Mouse (Mus musculus): ENCODE results near the gene Bicdl1. TPM values are rescaled to one million over a fixed set of nuclear protein-coding genes. Genes with fewer than 3 reads are reported as not detected.
"Not testable (repeated sequence)": the region's sequence is repeated elsewhere in the genome, so short reads cannot be mapped to it uniquely, and the experiment has no call there.

Bicdl1 gene
- total RNA-seq (2017), result 6.0 to 10.2 TPM (median 9.6 TPM) in 3 replicates

GRCm38 (mm10) chr5:115731001-115731731 lies at the start of gene Bicdl1:
TSS of gene Bicdl1 (minus strand) at chr5:115731621.
- ATAC-seq (replicated peaks; ENCODE audit: insufficient number of reproducible peaks, low FRiP score, low TSS enrichment, poor library complexity, severe bottlenecking), result 0 out of 2 replicates have a peak, but pooled peaks have one; percentile 31

- no peak for ATAC-seq (replicated peaks; ENCODE audit: insufficient number of reproducible peaks, low FRiP score, low TSS enrichment, poor library complexity, severe bottlenecking)
Observed at GRCm38 (mm10) chr5:115776911-115777310, 45.5 kb upstream of the Bicdl1 start.

GRCm38 (mm10) chr5:115775350-115775749 lies 43.9 kb upstream of the Bicdl1 start:
- ATAC-seq (replicated peaks; ENCODE audit: insufficient number of reproducible peaks, low FRiP score, low TSS enrichment, poor library complexity, severe bottlenecking), result no peak

- ATAC-seq (replicated peaks; ENCODE audit: insufficient number of reproducible peaks, low FRiP score, low TSS enrichment, poor library complexity, severe bottlenecking), result no peak
Observed at GRCm38 (mm10) chr5:115770048-115770447, 38.6 kb upstream of the Bicdl1 start.

- no peak for ATAC-seq (replicated peaks; ENCODE audit: insufficient number of reproducible peaks, low FRiP score, low TSS enrichment, poor library complexity, severe bottlenecking)
Observed at GRCm38 (mm10) chr5:115769116-115769515, 37.7 kb upstream of the Bicdl1 start.

- no peak for ATAC-seq (replicated peaks; ENCODE audit: insufficient number of reproducible peaks, low FRiP score, low TSS enrichment, poor library complexity, severe bottlenecking)
Observed at GRCm38 (mm10) chr5:115766821-115767220, 35.4 kb upstream of the Bicdl1 start.

GRCm38 (mm10) chr5:115763981-115764380 lies 32.6 kb upstream of the Bicdl1 start:
- no peak for ATAC-seq (replicated peaks; ENCODE audit: insufficient number of reproducible peaks, low FRiP score, low TSS enrichment, poor library complexity, severe bottlenecking)

GRCm38 (mm10) chr5:115760903-115761302 lies 29.5 kb upstream of the Bicdl1 start:
- no peak for ATAC-seq (replicated peaks; ENCODE audit: insufficient number of reproducible peaks, low FRiP score, low TSS enrichment, poor library complexity, severe bottlenecking)

GRCm38 (mm10) chr5:115758431-115759180 lies 27.2 kb upstream of the Bicdl1 start:
- no peak for ATAC-seq (replicated peaks; ENCODE audit: insufficient number of reproducible peaks, low FRiP score, low TSS enrichment, poor library complexity, severe bottlenecking)

- ATAC-seq (replicated peaks; ENCODE audit: insufficient number of reproducible peaks, low FRiP score, low TSS enrichment, poor library complexity, severe bottlenecking), result no peak
Observed at GRCm38 (mm10) chr5:115757516-115757915, 26.1 kb upstream of the Bicdl1 start.

- no peak for ATAC-seq (replicated peaks; ENCODE audit: insufficient number of reproducible peaks, low FRiP score, low TSS enrichment, poor library complexity, severe bottlenecking)
Observed at GRCm38 (mm10) chr5:115755501-115755900, 24.1 kb upstream of the Bicdl1 start.

- ATAC-seq (replicated peaks; ENCODE audit: insufficient number of reproducible peaks, low FRiP score, low TSS enrichment, poor library complexity, severe bottlenecking), result no peak
Observed at GRCm38 (mm10) chr5:115754831-115755230, 23.4 kb upstream of the Bicdl1 start.

- no peak for ATAC-seq (replicated peaks; ENCODE audit: insufficient number of reproducible peaks, low FRiP score, low TSS enrichment, poor library complexity, severe bottlenecking)
Observed at GRCm38 (mm10) chr5:115752883-115753282, 21.5 kb upstream of the Bicdl1 start.

GRCm38 (mm10) chr5:115751916-115752315 lies 20.5 kb upstream of the Bicdl1 start:
- not testable (repeated sequence) for ATAC-seq (replicated peaks; ENCODE audit: insufficient number of reproducible peaks, low FRiP score, low TSS enrichment, poor library complexity, severe bottlenecking)

GRCm38 (mm10) chr5:115748316-115748715 lies 16.9 kb upstream of the Bicdl1 start:
- ATAC-seq (replicated peaks; ENCODE audit: insufficient number of reproducible peaks, low FRiP score, low TSS enrichment, poor library complexity, severe bottlenecking), result no peak

GRCm38 (mm10) chr5:115745319-115745718 lies 13.9 kb upstream of the Bicdl1 start:
- no peak for ATAC-seq (replicated peaks; ENCODE audit: insufficient number of reproducible peaks, low FRiP score, low TSS enrichment, poor library complexity, severe bottlenecking)

- no peak for ATAC-seq (replicated peaks; ENCODE audit: insufficient number of reproducible peaks, low FRiP score, low TSS enrichment, poor library complexity, severe bottlenecking)
Observed at GRCm38 (mm10) chr5:115738032-115738431, 6.6 kb upstream of the Bicdl1 start.

- ATAC-seq (replicated peaks; ENCODE audit: insufficient number of reproducible peaks, low FRiP score, low TSS enrichment, poor library complexity, severe bottlenecking), result no peak
Observed at GRCm38 (mm10) chr5:115734570-115734969, 3.1 kb upstream of the Bicdl1 start.

GRCm38 (mm10) chr5:115732849-115733216 lies 1.4 kb upstream of the Bicdl1 start:
- ATAC-seq (replicated peaks; ENCODE audit: insufficient number of reproducible peaks, low FRiP score, low TSS enrichment, poor library complexity, severe bottlenecking), result no peak

Measured in monocyte, adult 5-6 weeks (primary cell).